Mouse (Mus musculus): ENCODE measurements at regions not wholly inside any gene's neighbourhood (a gene's known extent, or its start where the extent isn't known, plus 50 kb on each side); places are given as distances from the start of the nearest gene placed in this dataset.

- peak; percentile 64 for ATAC-seq (ENCODE audit: low read depth)
Observed at GRCm38 (mm10) chr12:10445738-10446137, 55.2 kb downstream of the Rdh14 start.

DNA sequence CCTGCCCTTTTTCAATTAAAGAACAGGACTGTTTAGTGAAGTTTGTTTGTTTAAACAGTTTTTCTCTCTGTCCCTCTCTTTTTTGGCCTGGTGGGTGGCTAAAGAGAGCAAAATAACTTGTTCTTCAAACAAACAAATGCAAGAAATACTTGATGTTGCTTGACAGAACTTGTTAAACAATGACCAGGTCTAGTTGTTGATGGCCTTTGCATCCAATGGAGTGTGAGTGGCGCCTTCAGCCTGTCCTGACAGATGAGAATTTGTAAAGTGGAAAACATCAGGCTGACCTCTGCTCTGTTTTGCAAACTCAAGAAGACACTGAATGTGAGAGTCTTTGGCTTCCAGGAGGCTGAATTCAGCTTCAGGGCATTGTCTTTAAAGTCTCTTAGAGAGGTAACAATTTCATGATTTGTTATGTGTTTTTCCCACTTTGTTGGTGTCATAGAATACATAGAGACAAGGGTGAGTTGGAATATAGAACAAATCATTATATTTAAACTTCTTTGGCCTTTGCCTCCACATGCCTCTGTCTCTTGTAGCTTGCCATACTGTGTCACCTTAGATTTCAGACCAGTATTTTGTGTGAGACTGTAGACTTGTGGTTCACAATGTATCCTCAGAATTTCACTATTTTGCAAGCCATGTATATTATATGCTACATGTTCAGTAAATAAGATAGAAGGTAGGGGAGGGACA lies 67.5 kb downstream of the Rdh14 start:
- WGBS = 63% methylated on average over 1 of the region's 1 CpGs
- Histone ChIP-seq H3K4me3 (ENCODE audit: low read length) (no peak overlapping the region), H3K27ac (ENCODE audit: low read length) (no peak overlapping the region), H3K4me1 (replicated peaks; ENCODE audit: control insufficient read depth, insufficient read depth, low read length) (no peaks in the 10 kb centered on the region), H3K9ac (ENCODE audit: low read length) (no peak overlapping the region), H3K36me3 (ENCODE audit: control insufficient read depth, insufficient read depth, low read length) (no peaks in the 10 kb centered on the region), H3K9me3 (ENCODE audit: control insufficient read depth, low read length) (no peaks in the 10 kb centered on the region), H3K27me3 (ENCODE audit: control insufficient read depth, insufficient read depth, low read depth, low read length) (no peaks in the 10 kb centered on the region), H3K4me2 (ENCODE audit: low read depth, low read length) (no peak overlapping the region)
- ATAC-seq (ENCODE audit: low read depth) = no peak

More at GRCm38 (mm10) chr12:10445738-10446137, 55.2 kb downstream of the Rdh14 start:
- Histone ChIP-seq H3K9ac (ENCODE audit: low read length) (no peak overlapping the region), H3K4me1 (replicated peaks; ENCODE audit: control insufficient read depth, insufficient read depth, low read length) (no peaks in the 10 kb centered on the region; the same call in none of the 2 replicates), H3K4me2 (ENCODE audit: low read depth, low read length) (no peak overlapping the region), H3K27ac (ENCODE audit: low read length) (no peak overlapping the region), H3K9me3 (ENCODE audit: control insufficient read depth, low read length) (no peaks in the 10 kb centered on the region), H3K36me3 (ENCODE audit: control insufficient read depth, insufficient read depth, low read length) (no peaks in the 10 kb centered on the region), H3K27me3 (ENCODE audit: control insufficient read depth, insufficient read depth, low read depth, low read length) (no peaks in the 10 kb centered on the region), H3K4me3 (ENCODE audit: low read length) (no peak overlapping the region)
- 64% methylated on average over 1 of the region's 1 CpGs for whole genome bisulfite sequencing

DNA sequence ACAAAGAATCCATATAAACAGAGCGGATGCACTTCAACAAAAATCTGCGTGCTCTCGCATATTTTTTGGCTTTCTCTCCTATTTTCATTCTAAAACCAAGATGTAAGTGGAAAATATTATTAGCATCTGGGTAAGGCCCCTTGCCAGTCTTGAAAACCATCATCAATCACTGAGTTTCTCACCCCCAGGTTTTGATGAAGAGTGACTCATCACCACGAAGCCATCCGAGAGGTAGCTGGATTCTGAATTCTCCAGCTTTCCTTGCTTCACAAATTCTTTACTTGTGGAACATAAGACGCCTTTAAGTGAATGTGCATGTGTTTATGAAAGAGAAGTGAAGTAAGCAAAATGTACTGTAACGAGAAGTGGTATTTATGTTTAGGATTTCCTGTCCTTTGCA lies 71.2 kb downstream of the Rdh14 start:
- no peaks in the 10 kb centered on the region for H3K9me3 ChIP-seq (ENCODE audit: control insufficient read depth, low read length)
- no peaks in the 10 kb centered on the region for H3K36me3 ChIP-seq (ENCODE audit: control insufficient read depth, insufficient read depth, low read length)
- no peak overlapping the region for H3K4me3 ChIP-seq (ENCODE audit: low read length)
- no peak overlapping the region for H3K4me2 ChIP-seq (ENCODE audit: low read depth, low read length)
- peak overlapping the region; percentile 25; the same call in 1 of the 2 replicates for H3K27ac ChIP-seq (ENCODE audit: low read length)
- 56% methylated on average over 7 of the region's 7 CpGs for WGBS
- H3K27me3 ChIP-seq (ENCODE audit: control insufficient read depth, insufficient read depth, low read depth, low read length) = no peaks in the 10 kb centered on the region
- H3K4me1 ChIP-seq (replicated peaks; ENCODE audit: control insufficient read depth, insufficient read depth, low read length) = no peaks in the 10 kb centered on the region
- no peak overlapping the region for H3K9ac ChIP-seq (ENCODE audit: low read length)
- no peak for ATAC-seq (ENCODE audit: low read depth)

- Histone ChIP-seq H3K36me3 (ENCODE audit: control insufficient read depth, insufficient read depth, low read length) (no peaks in the 10 kb centered on the region), H3K9me3 (ENCODE audit: control insufficient read depth, low read length) (no peaks in the 10 kb centered on the region), H3K4me1 (replicated peaks; ENCODE audit: control insufficient read depth, insufficient read depth, low read length) (no peaks in the 10 kb centered on the region), H3K27me3 (ENCODE audit: control insufficient read depth, insufficient read depth, low read depth, low read length) (no peaks in the 10 kb centered on the region), H3K4me3 (ENCODE audit: low read length) (no peak overlapping the region), H3K4me2 (ENCODE audit: low read depth, low read length) (no peak overlapping the region), H3K27ac (ENCODE audit: low read length) (no peak overlapping the region), H3K9ac (ENCODE audit: low read length) (no peak overlapping the region)
- no peak for ATAC-seq (ENCODE audit: low read depth)
- WGBS = 36% methylated on average over 3 of the region's 3 CpGs
Observed at GRCm38 (mm10) chr12:10462956-10463355, 72.4 kb downstream of the Rdh14 start.

DNA sequence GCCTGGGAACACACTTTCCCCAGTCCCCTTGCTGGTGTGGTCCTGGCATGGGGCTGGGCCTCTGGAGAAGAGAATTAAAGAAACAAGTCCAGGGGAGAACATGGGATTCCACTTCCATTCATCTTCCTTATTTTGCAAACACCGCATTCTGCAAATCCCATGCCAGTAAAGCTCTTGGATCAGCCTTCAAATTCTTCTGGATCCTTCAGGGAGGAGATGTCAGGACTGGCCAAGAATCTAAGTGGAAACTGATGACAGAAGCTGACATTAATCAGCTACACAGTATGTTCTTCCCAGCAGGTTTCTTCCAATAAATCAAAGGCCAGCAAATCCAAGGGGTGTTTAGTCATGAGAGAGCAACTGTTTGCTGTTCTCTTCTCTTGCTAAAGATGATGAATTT lies 83.4 kb downstream of the Rdh14 start:
- no peak overlapping the region for H3K27ac ChIP-seq (ENCODE audit: low read length)
- 56% methylated on average over 1 of the region's 1 CpGs for WGBS
- no peaks in the 10 kb centered on the region for H3K4me1 ChIP-seq (replicated peaks; ENCODE audit: control insufficient read depth, insufficient read depth, low read length)
- no peaks in the 10 kb centered on the region for H3K36me3 ChIP-seq (ENCODE audit: control insufficient read depth, insufficient read depth, low read length)
- H3K9ac ChIP-seq (ENCODE audit: low read length) = no peak overlapping the region
- H3K9me3 ChIP-seq (ENCODE audit: control insufficient read depth, low read length) = no peaks in the 10 kb centered on the region
- no peak overlapping the region for H3K4me2 ChIP-seq (ENCODE audit: low read depth, low read length)
- peak; percentile 41; the same call in 1 of the 2 replicates for ATAC-seq (ENCODE audit: low read depth)
- H3K4me3 ChIP-seq (ENCODE audit: low read length) = no peak overlapping the region
- no peaks in the 10 kb centered on the region for H3K27me3 ChIP-seq (ENCODE audit: control insufficient read depth, insufficient read depth, low read depth, low read length)

DNA sequence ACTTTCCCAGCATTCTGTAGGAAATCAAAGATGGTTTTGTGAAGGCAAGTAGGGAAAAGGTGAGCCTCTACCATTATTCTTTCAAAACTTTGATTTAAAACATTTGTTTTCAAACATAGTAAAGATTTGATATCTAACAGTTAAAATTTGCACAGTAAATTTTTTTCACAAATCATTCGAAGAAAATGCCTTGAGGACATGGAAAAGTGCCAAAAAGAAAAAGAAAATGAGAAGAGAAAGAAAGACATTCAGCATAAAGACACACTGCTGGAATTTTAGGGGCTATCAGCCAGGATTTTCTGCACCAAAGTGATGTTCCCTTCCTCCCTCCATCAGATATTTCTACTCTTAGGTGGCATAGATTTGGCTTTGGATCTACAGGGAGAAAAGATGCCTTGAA lies 90.2 kb downstream of the Rdh14 start:
- Histone ChIP-seq H3K27ac (ENCODE audit: low read length) (no peak overlapping the region), H3K9me3 (ENCODE audit: control insufficient read depth, low read length) (no peaks in the 10 kb centered on the region), H3K36me3 (ENCODE audit: control insufficient read depth, insufficient read depth, low read length) (no peaks in the 10 kb centered on the region), H3K9ac (ENCODE audit: low read length) (no peak overlapping the region), H3K27me3 (ENCODE audit: control insufficient read depth, insufficient read depth, low read depth, low read length) (no peaks in the 10 kb centered on the region), H3K4me1 (replicated peaks; ENCODE audit: control insufficient read depth, insufficient read depth, low read length) (no peaks in the 10 kb centered on the region), H3K4me3 (ENCODE audit: low read length) (no peak overlapping the region), H3K4me2 (ENCODE audit: low read depth, low read length) (no peak overlapping the region)
- WGBS = 13% methylated on average over 1 of the region's 1 CpGs
- no peak for ATAC-seq (ENCODE audit: low read depth)

DNA sequence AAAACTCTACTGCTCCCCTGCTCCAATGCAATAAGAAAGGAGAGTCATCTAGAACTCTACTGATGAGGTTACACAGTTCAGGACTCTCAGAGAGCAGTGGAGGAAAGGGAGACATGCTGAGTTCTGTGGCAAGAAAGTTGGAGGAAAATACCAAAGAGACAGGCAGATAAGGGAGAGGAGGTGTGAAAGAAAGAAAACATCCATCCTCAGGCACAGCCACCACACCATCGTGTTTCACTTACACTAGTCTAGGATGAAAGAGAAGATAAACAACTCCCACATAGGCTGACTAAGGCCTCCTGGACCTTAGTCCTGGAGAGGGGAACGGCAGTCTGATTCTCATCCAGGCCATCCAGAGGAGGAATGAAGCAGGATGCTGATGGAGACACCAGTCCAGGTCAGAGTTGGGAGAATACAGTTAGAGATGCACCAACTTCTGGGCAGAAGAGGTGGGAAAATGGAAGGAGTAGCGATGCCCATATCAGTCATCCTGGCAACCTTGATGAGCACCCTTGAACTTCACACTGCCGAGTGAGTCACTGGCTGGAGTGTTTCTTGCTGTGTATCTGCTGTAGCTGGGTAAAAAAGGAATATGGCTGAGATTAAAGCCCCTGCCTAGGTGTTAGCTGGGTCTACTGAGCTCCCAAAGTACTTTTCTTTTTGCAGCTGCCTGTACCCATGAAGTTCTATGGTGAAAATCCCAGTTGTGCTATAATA lies 91.9 kb downstream of the Rdh14 start:
- no peak overlapping the region for H3K27ac ChIP-seq (ENCODE audit: low read length)
- WGBS = 58% methylated on average over 4 of the region's 4 CpGs
- ATAC-seq (ENCODE audit: low read depth) = peak; percentile 78
- H3K27me3 ChIP-seq (ENCODE audit: control insufficient read depth, insufficient read depth, low read depth, low read length) = no peaks in the 10 kb centered on the region
- H3K9me3 ChIP-seq (ENCODE audit: control insufficient read depth, low read length) = no peaks in the 10 kb centered on the region
- H3K4me2 ChIP-seq (ENCODE audit: low read depth, low read length) = no peak overlapping the region
- H3K36me3 ChIP-seq (ENCODE audit: control insufficient read depth, insufficient read depth, low read length) = no peaks in the 10 kb centered on the region
- no peak overlapping the region for H3K9ac ChIP-seq (ENCODE audit: low read length)
- no peaks in the 10 kb centered on the region for H3K4me1 ChIP-seq (replicated peaks; ENCODE audit: control insufficient read depth, insufficient read depth, low read length)
- H3K4me3 ChIP-seq (ENCODE audit: low read length) = no peak overlapping the region

DNA sequence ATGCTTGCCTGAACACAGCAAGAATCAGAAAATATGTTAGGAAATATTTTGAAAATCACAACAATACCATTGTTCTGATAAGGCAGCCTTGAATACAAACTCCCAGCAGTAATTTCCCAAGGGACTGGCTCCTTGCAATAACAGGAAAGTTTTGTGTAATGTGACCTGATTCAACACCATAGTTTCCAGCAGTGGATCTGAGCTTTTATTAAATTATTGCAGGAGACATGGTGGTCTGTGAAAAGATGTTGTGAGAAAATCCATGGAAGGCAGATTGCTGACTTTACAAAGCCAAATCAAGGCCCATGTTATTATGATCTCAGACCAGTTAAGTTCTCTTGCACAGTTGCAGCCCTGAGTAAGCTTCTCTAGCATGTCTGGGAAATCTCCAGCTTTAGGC lies 116.1 kb downstream of the Rdh14 start:
- Histone ChIP-seq H3K4me1 (replicated peaks; ENCODE audit: control insufficient read depth, insufficient read depth, low read length) (no peaks in the 10 kb centered on the region), H3K9me3 (ENCODE audit: control insufficient read depth, low read length) (no peaks in the 10 kb centered on the region), H3K4me3 (ENCODE audit: low read length) (no peak overlapping the region), H3K9ac (ENCODE audit: low read length) (no peak overlapping the region), H3K4me2 (ENCODE audit: low read depth, low read length) (no peak overlapping the region), H3K27me3 (ENCODE audit: control insufficient read depth, insufficient read depth, low read depth, low read length) (no peaks in the 10 kb centered on the region), H3K27ac (ENCODE audit: low read length) (no peak overlapping the region), H3K36me3 (ENCODE audit: control insufficient read depth, insufficient read depth, low read length) (no peaks in the 10 kb centered on the region)
- no peak for ATAC-seq (ENCODE audit: low read depth)

GRCm38 (mm10) chr12:10513526-10513925 lies 123.0 kb downstream of the Rdh14 start:
- no peaks in the 10 kb centered on the region for H3K36me3 ChIP-seq (ENCODE audit: control insufficient read depth, insufficient read depth, low read length)
- no peak for ATAC-seq (ENCODE audit: low read depth)
- H3K27me3 ChIP-seq (ENCODE audit: control insufficient read depth, insufficient read depth, low read depth, low read length) = no peaks in the 10 kb centered on the region
- H3K4me1 ChIP-seq (replicated peaks; ENCODE audit: control insufficient read depth, insufficient read depth, low read length) = no peaks in the 10 kb centered on the region
- WGBS = 64% methylated on average over 5 of the region's 5 CpGs
- H3K27ac ChIP-seq (ENCODE audit: low read length) = no peak overlapping the region
- no peak overlapping the region for H3K4me2 ChIP-seq (ENCODE audit: low read depth, low read length)
- no peak overlapping the region for H3K9ac ChIP-seq (ENCODE audit: low read length)
- H3K4me3 ChIP-seq (ENCODE audit: low read length) = no peak overlapping the region
- no peaks in the 10 kb centered on the region for H3K9me3 ChIP-seq (ENCODE audit: control insufficient read depth, low read length)

All from lung, embryonic 16.5 days (tissue).